Mouse (Mus musculus) intestine, embryonic 15.5 days (tissue): ENCODE measurements at regions not wholly inside any gene's neighbourhood (a gene's known extent, or its start where the extent isn't known, plus 50 kb on each side); places are given as distances from the start of the nearest gene placed in this dataset.

Source experiments
- ATAC-seq: fragments of 200-750 bp; cut with Nextera tagmentation; 2 replicates; pipeline ENCODE4 v1.8.0; 2017; ENCODE audit warnings: moderate TSS enrichment, moderate library complexity
- H3K27ac ChIP-seq: fragments of 300-500 bp; sonication (generic); 2 replicates; pipeline ENCODE4 v1.5.1; 2015; ENCODE audit warnings: mild to moderate bottlenecking, inconsistent platforms
- H3K27me3 ChIP-seq: fragments of 300-500 bp; sonication (generic); replicated peaks from 2 replicates; pipeline ENCODE4 v1.6.1; 2015; ENCODE audit warnings: inconsistent platforms
- H3K36me3 ChIP-seq: fragments of 300-500 bp; sonication (generic); 2 replicates; pipeline ENCODE4 v1.6.1; 2015; ENCODE audit warnings: inconsistent platforms
- H3K4me1 ChIP-seq: fragments of 300-500 bp; sonication (generic); replicated peaks from 2 replicates; pipeline ENCODE4 v1.6.1; 2015; ENCODE audit warnings: inconsistent platforms
- H3K4me2 ChIP-seq: fragments of 300-500 bp; sonication (generic); replicated peaks from 2 replicates; pipeline ENCODE4 v1.6.1; 2015; ENCODE audit warnings: mild to moderate bottlenecking, inconsistent platforms
- H3K4me3 ChIP-seq: fragments of 300-500 bp; sonication (generic); replicated peaks from 2 replicates; pipeline ENCODE4 v1.5.1; 2015; ENCODE audit warnings: inconsistent platforms
- H3K9ac ChIP-seq: fragments of 300-500 bp; sonication (generic); 2 replicates; pipeline ENCODE4 v1.6.1; 2015; ENCODE audit warnings: inconsistent platforms
- H3K9me3 ChIP-seq: fragments of 300-500 bp; sonication (generic); 2 replicates; pipeline ENCODE4 v1.6.1; 2016; ENCODE audit warnings: inconsistent platforms
- WGBS: fragments of 180-500 bp; shearing (Covaris S2); methylation state at CpG from one replicate; pipeline ENCODE4 v1.1.7; 2015; 5-methylcytosine and 5-hydroxymethylcytosine counted together

- H3K4me3 ChIP-seq = no peak overlapping the region
- H3K9me3 ChIP-seq = no peaks in the 10 kb centered on the region
- H3K36me3 ChIP-seq = no peaks in the 10 kb centered on the region
- ATAC-seq = no peak
- no peak overlapping the region for H3K9ac ChIP-seq
- H3K27ac ChIP-seq = no peak overlapping the region
- WGBS = 57% methylated on average over 2 of the region's 2 CpGs
- H3K4me2 ChIP-seq = no peak overlapping the region
- no peaks in the 10 kb centered on the region for H3K27me3 ChIP-seq
- no peaks in the 10 kb centered on the region for H3K4me1 ChIP-seq
Measured at GRCm38 (mm10) chr1:55897572-55897971, 491.9 kb downstream of the Plcl1 start.

- no peak for ATAC-seq
- Histone ChIP-seq H3K27ac (no peak overlapping the region), H3K4me2 (no peak overlapping the region), H3K27me3 (no peaks in the 10 kb centered on the region), H3K9me3 (no peaks in the 10 kb centered on the region), H3K9ac (no peak overlapping the region), H3K4me1 (no peaks in the 10 kb centered on the region), H3K36me3 (no peaks in the 10 kb centered on the region), H3K4me3 (no peak overlapping the region)
- 28% methylated on average over 3 of the region's 3 CpGs for WGBS
Measured at GRCm38 (mm10) chr1:55898031-55898430, 492.3 kb downstream of the Plcl1 start.

- 81% methylated on average over 3 of the region's 3 CpGs for WGBS
- Histone ChIP-seq H3K4me1 (no peaks in the 10 kb centered on the region), H3K27ac (no peak overlapping the region), H3K9ac (no peak overlapping the region), H3K4me2 (no peak overlapping the region), H3K27me3 (no peaks in the 10 kb centered on the region), H3K4me3 (no peak overlapping the region), H3K9me3 (no peaks in the 10 kb centered on the region), H3K36me3 (no peaks in the 10 kb centered on the region)
- no peak for ATAC-seq
Measured at GRCm38 (mm10) chr1:55900033-55900432, 494.3 kb downstream of the Plcl1 start.

GRCm38 (mm10) chr1:55903177-55903576 is 497.5 kb downstream of the Plcl1 start:
- H3K27me3 ChIP-seq = no peaks in the 10 kb centered on the region
- H3K9ac ChIP-seq = no peak overlapping the region
- no peaks in the 10 kb centered on the region for H3K36me3 ChIP-seq
- no peak overlapping the region for H3K4me2 ChIP-seq
- no peak overlapping the region for H3K4me3 ChIP-seq
- WGBS = 84% methylated on average over 3 of the region's 3 CpGs
- ATAC-seq = no peak
- no peak overlapping the region for H3K27ac ChIP-seq
- no peaks in the 10 kb centered on the region for H3K9me3 ChIP-seq
- no peaks in the 10 kb centered on the region for H3K4me1 ChIP-seq

- Histone ChIP-seq H3K9me3 (no peaks in the 10 kb centered on the region), H3K4me2 (no peak overlapping the region), H3K27ac (no peak overlapping the region), H3K27me3 (no peaks in the 10 kb centered on the region), H3K4me1 (no peaks in the 10 kb centered on the region), H3K36me3 (no peaks in the 10 kb centered on the region), H3K9ac (no peak overlapping the region), H3K4me3 (no peak overlapping the region)
- ATAC-seq = no peak
- WGBS = 86% methylated on average over 2 of the region's 2 CpGs
Measured at GRCm38 (mm10) chr1:55904571-55904970, 498.9 kb downstream of the Plcl1 start.

GRCm38 (mm10) chr1:55905232-55905631 is 499.5 kb downstream of the Plcl1 start:
- H3K27ac ChIP-seq = no peak overlapping the region
- no peaks in the 10 kb centered on the region for H3K36me3 ChIP-seq
- no peak for ATAC-seq
- H3K9me3 ChIP-seq = no peaks in the 10 kb centered on the region
- WGBS = 96% methylated on average over 4 of the region's 4 CpGs
- H3K9ac ChIP-seq = no peak overlapping the region
- H3K27me3 ChIP-seq = no peaks in the 10 kb centered on the region
- no peak overlapping the region for H3K4me3 ChIP-seq
- H3K4me2 ChIP-seq = no peak overlapping the region
- no peaks in the 10 kb centered on the region for H3K4me1 ChIP-seq

GRCm38 (mm10) chr1:55910024-55910423 is 504.3 kb downstream of the Plcl1 start:
- no peak overlapping the region for H3K4me3 ChIP-seq
- H3K4me1 ChIP-seq = no peaks in the 10 kb centered on the region
- no peaks in the 10 kb centered on the region for H3K27me3 ChIP-seq
- ATAC-seq = no peak
- no peak overlapping the region for H3K27ac ChIP-seq
- H3K4me2 ChIP-seq = no peak overlapping the region
- H3K9ac ChIP-seq = no peak overlapping the region
- no peaks in the 10 kb centered on the region for H3K36me3 ChIP-seq
- WGBS = 86% methylated on average over 2 of the region's 2 CpGs
- H3K9me3 ChIP-seq = no peaks in the 10 kb centered on the region

- no peak overlapping the region for H3K4me3 ChIP-seq
Measured at GRCm38 (mm10) chr1:55914284-55914683, 508.6 kb downstream of the Plcl1 start.

GRCm38 (mm10) chr1:55915940-55916339 is 510.2 kb downstream of the Plcl1 start:
- 68% methylated on average over 11 of the region's 11 CpGs for WGBS

More at GRCm38 (mm10) chr1:55914284-55914683, 508.6 kb downstream of the Plcl1 start:
- no peak for ATAC-seq
- H3K36me3 ChIP-seq = no peaks in the 10 kb centered on the region
- H3K9ac ChIP-seq = no peak overlapping the region
- no peaks in the 10 kb centered on the region for H3K27me3 ChIP-seq
- H3K4me1 ChIP-seq = no peaks in the 10 kb centered on the region
- no peak overlapping the region for H3K4me2 ChIP-seq
- H3K27ac ChIP-seq = no peak overlapping the region
- H3K9me3 ChIP-seq = no peaks in the 10 kb centered on the region
- 80% methylated on average over 3 of the region's 3 CpGs for WGBS

GRCm38 (mm10) chr1:55919516-55919915 is 513.8 kb downstream of the Plcl1 start:
- Histone ChIP-seq H3K9me3 (no peaks in the 10 kb centered on the region), H3K27me3 (no peaks in the 10 kb centered on the region), H3K4me1 (0 out of 2 replicates have a peak, but pooled peaks cover 3% of the 10 kb centered on the region), H3K9ac (no peak overlapping the region), H3K27ac (no peak overlapping the region), H3K4me2 (no peak overlapping the region), H3K36me3 (no peaks in the 10 kb centered on the region), H3K4me3 (no peak overlapping the region)
- ATAC-seq = no peak

More at GRCm38 (mm10) chr1:55915940-55916339, 510.2 kb downstream of the Plcl1 start:
- ATAC-seq = no peak
- H3K27me3 ChIP-seq = no peaks in the 10 kb centered on the region
- no peaks in the 10 kb centered on the region for H3K9me3 ChIP-seq
- H3K4me2 ChIP-seq = no peak overlapping the region
- no peaks in the 10 kb centered on the region for H3K4me1 ChIP-seq
- H3K36me3 ChIP-seq = no peaks in the 10 kb centered on the region
- no peak overlapping the region for H3K27ac ChIP-seq
- H3K4me3 ChIP-seq = no peak overlapping the region
- no peak overlapping the region for H3K9ac ChIP-seq

GRCm38 (mm10) chr1:55946786-55947549 is 541.2 kb downstream of the Plcl1 start:
- Histone ChIP-seq H3K9me3 (no peaks in the 10 kb centered on the region), H3K36me3 (no peaks in the 10 kb centered on the region), H3K4me1 (no peaks in the 10 kb centered on the region), H3K4me2 (no peak overlapping the region), H3K4me3 (no peak overlapping the region), H3K9ac (no peak overlapping the region), H3K27ac (no peak overlapping the region), H3K27me3 (no peaks in the 10 kb centered on the region)
- 66% methylated on average over 3 of the region's 3 CpGs for WGBS
- ATAC-seq = no peak; the same call in 1 of the 2 replicates

GRCm38 (mm10) chr1:55947618-55948283 is 542.0 kb downstream of the Plcl1 start:
- Histone ChIP-seq H3K9ac (no peak overlapping the region), H3K4me3 (no peak overlapping the region), H3K36me3 (no peaks in the 10 kb centered on the region), H3K4me1 (no peaks in the 10 kb centered on the region), H3K9me3 (no peaks in the 10 kb centered on the region), H3K4me2 (no peak overlapping the region), H3K27me3 (no peaks in the 10 kb centered on the region), H3K27ac (no peak overlapping the region)
- no peak for ATAC-seq
- WGBS = 75% methylated on average over 5 of the region's 5 CpGs

- no peaks in the 10 kb centered on the region for H3K4me1 ChIP-seq
- ATAC-seq = no peak
- no peak overlapping the region for H3K4me3 ChIP-seq
Measured at GRCm38 (mm10) chr1:55949606-55950005, 543.9 kb downstream of the Plcl1 start.

More at GRCm38 (mm10) chr1:55949606-55950005, 543.9 kb downstream of the Plcl1 start:
- Histone ChIP-seq H3K27me3 (no peaks in the 10 kb centered on the region), H3K4me2 (no peak overlapping the region), H3K36me3 (no peaks in the 10 kb centered on the region), H3K9me3 (no peaks in the 10 kb centered on the region), H3K27ac (no peak overlapping the region), H3K9ac (no peak overlapping the region)
- WGBS = 85% methylated on average over 4 of the region's 4 CpGs
